Mouse (Mus musculus) thymus, postnatal 10 days (tissue): ENCODE measurements around the gene Hist1h3e.
A peak's percentile ranks its signal among the peaks of the same experiment; 100 is the strongest.
"Not testable (repeated sequence)": the region's sequence is repeated elsewhere in the genome, so short reads cannot be mapped to it uniquely, and the experiment has no call there.

Source experiments
- DNase-seq, 2 experiments: peaks; one replicate each; pipeline ENCODE4 v3.0.0; 2021; ENCODE audit warnings: low spot score in 2 of 2

Hist1h3e gene

GRCm38 (mm10) chr13:23561883-23562659 lies at the start of gene Hist1h3e:
TSS of gene Hist1h3e (minus strand) at chr13:23562369.
- peak; percentile 89 to 90 for DNase-seq

DNA sequence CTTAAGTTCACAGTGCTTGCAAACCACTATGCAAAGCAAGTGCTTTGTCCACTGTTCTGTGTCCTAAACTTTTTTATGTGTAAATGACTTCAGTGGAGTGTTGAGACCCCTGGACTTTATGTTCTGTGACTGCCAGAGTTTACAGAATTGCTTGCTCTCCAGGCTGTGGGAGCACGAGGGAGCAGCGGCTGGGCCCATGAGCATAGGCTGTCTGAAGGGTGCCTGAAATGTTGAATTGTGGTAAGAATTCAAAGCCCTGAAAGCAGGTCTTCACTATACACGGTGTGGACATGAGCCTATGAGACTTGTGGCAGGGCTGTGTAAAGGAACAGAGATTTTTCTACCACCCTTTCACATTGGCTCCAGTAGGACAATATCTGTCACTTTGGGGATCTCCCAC lies 49.5 kb upstream of the Hist1h3e start:
- no peak for DNase-seq

GRCm38 (mm10) chr13:23610393-23610792 lies 48.2 kb upstream of the Hist1h3e start:
- DNase-seq = no peak

- no peak for DNase-seq
These were observed 47.7 kb upstream of the Hist1h3e start for GRCm38 (mm10) chr13:23609844-23610243.

DNA sequence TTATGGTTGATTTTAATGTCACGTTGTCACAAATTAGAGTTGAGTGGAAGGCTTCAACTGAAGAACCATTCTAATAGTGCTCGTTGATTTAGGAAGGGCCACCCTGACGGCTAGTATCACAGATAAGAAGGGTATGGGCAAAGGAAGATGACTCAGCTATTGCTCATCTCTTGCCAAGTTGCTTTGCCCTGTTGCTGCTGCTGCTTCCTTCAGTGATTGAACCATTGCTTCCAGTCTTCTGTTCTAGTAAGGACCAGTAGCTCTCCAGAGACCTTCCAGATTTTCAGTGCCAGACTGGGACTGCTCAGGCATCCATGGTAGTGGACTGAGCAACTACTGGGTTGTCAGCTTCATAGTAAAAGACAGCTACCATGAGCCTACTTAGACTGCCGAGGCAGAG lies 47.0 kb upstream of the Hist1h3e start:
- no peak for DNase-seq

DNA sequence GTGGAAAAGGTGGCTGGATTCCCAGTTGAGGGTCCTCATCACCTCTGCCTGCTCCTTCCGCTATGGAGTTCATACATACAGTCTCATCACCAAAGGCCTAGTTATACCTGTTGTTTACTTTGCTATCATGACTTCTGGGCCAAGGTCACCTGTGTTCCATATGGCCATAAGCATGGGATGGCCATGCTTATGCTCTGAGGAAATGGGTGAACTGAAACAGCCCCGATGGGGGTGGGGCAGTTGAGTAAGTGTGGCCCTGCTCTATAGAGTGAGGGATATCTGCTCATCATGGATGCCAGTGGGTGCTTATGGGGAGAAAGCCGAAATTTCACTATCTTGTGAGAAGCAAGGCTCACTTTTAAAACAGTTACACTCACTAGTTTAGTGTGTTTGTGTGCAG lies 42.9 kb upstream of the Hist1h3e start:
- no peak for DNase-seq

GRCm38 (mm10) chr13:23604452-23604851 lies 42.3 kb upstream of the Hist1h3e start:
- DNase-seq = no peak

DNA sequence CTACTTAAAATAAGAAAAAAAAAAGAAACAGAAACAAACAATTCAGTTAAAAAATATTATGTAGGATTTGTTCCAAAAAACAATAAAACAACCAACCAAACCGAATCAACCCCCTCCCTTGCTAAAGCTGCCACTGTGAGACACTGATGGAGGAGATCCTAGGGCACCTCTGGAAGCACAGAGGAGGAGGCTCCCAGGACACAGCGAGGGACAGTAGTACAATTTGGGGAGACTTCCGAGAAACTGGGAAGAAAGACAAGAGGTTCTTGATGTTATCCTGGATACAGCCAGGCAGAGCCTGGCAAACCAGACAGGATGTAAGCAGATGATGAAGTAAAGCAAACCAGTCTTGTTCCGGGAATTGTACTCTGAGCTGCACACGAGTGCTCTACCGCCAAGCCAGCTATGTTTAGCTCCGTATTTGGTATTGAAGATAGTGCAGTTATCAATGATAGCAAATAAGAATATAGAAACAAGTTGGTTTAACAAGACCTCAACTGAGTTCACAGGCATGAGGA lies 41.1 kb upstream of the Hist1h3e start:
- no peak for DNase-seq

DNA sequence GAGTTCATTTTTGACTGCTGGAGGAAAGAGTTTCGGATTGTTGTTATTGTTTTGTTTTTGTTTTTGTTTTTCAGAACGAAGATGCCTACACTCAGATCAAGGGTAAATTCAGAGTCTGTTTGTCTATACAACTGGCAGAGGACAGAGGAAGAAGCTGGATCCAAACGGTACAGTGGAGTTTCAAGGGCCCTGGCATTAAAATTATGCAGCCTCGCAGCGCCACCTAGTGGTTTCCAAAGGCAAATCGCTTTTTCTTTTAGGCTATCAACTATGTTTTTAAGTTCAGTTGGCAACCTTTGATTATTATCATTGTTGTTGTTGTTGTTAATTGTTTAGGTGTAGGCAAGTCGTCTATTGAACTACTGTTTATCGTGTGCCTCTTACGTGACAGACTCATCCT lies 35.8 kb upstream of the Hist1h3e start:
- DNase-seq = peak; percentile 57 to 86

GRCm38 (mm10) chr13:23595622-23596372 lies 33.6 kb upstream of the Hist1h3e start:
- DNase-seq = no peak

DNA sequence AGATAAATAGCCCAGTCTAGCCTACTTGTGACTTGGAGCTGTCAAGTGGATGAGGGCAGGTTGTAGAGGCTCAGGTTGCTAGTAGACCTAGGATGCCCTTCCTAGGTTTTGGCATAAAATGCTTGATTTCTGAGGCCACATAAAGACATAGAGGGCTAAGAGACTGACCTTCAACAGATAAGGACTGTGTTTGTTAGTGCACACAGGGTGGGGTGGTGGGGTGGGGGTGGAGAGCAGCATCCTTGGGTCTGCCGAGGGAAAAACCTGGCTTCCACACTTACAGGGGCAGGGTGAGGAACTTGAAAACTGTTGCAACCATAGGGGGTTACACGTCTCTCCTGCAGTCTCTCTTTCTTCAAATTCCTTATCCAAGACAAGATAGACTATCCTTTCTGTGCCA lies 33.0 kb upstream of the Hist1h3e start:
- no peak for DNase-seq

DNA sequence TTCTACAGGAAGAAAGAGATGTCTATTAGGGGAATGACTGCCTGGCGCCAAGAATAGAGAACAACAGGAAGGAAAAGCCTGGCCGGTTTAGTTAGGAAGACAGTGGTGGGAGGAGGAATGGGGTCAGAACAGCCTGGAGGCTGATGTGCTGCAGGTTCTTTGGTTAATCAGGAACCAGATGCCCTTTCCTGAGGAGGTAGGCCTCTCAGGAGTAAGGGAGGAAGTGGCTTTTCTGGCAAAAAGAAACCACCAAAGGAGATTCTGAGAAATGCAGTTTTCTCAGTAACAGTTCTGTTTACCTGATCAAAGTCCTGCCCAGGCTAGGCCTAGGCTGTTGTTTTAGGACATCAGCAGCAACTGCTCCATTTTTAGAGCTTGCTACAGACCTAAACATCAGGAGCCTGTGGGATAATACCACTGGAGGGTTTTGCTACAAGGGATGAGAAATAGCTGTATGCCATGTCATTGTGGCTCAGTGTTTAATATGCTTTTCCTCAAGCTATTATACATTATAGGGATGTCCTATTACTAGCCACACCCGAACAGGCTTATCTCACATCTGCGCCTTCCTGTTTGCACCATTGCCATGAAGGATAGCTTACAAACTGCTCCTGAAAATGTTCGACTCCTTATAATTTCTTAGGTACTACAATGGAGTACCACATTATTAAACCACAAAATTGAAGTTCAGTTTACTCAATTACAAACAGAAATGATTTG lies 31.0 kb upstream of the Hist1h3e start:
- DNase-seq = no peak

DNA sequence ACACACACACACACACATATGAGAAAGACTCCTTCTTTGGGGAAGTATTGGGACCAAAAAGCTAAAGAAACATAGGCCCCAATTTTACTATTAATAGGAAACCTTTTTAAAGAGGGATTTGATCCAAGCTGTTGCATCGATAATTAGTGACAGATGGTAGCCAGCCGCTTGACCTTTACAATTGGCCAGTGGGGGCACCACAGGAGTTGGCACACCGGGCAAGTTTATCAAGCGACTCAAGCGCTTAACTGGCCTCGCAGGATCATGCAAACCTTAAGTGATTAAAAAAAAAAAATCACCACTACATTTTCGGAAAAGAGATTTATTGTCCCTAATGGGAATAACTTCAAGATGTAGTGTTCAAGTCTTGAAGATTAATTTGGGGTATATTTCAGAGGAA lies 30.4 kb upstream of the Hist1h3e start:
- no peak for DNase-seq

GRCm38 (mm10) chr13:23591886-23592285 lies 29.7 kb upstream of the Hist1h3e start:
- not testable (repeated sequence) for DNase-seq

DNA sequence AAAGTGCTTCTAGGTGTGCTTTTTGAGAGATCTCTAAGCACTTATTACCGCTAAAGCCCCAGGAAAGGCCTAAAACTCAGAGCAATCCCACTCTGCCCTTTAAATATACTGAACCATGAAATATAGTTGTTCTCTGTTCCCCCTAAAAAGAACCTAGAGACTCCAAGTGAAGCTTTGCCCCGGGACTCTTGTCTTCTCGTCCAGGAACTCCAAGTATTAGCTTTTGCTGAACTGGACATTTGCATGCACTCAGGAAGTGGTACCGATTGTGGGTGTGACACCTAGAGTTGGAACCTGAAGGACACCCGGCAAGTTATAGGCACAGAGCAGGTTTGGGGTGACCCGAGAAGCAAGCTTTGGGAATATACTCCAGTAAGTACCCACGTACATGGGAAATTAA lies 29.0 kb upstream of the Hist1h3e start:
- no peak for DNase-seq

DNA sequence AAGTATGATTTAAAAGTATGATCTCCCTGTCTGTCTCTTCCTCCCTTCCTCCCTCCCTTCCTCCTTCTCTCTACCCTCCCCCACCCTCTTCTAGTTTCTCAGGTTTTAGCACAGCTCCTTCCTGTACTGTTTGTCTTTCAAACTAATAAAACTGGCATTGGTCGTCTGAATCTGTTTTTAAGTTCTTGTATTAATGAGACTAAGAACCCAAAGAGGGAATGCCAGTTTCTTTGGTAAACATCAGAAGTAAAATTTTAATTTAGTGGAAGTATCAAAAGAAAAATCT lies 24.7 kb upstream of the Hist1h3e start:
- no peak for DNase-seq

DNA sequence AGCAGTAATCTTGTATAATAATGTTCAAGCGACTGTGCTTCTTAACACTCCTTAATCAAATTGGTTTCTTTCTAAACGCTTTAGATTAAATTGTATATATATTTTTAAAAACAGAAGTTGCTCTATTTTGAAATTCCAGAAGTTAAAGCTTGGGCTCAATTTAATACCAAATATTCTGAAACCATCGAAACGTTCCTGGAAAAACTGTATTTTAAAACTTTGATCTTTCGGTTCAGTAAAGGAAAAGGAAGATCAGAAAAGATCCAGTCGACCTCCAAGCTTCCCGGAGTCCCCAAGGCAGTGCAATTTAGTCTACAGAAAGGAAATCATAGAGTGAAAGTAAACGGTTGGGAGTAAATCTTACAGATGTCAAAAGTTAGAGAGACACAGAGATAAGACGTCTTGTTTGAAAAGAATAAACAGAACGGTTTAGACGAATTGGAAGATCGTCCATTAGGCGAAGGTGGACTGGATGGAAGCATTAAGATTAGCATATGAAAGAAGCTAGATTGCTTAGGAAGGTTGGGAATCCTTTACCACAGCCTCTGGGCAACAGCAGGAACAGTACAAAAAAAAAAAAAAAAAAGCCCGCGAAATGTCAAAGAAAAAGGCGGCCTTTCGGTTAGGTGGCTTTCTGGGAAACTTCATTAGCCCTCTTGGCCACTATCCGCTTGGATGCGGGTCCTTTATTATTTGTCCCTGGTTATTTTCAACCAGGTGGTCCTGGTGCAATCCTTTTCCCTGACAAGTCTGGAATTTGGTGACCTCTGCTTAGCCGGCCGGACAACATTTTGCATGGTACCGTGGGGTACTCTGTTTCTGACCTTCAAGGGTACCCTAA lies 24.1 kb upstream of the Hist1h3e start:
- DNase-seq = no peak

- DNase-seq = peak; percentile 76 to 80
These were observed 23.4 kb upstream of the Hist1h3e start for GRCm38 (mm10) chr13:23585442-23586098.

GRCm38 (mm10) chr13:23585029-23585441 lies 22.9 kb upstream of the Hist1h3e start:
- peak; percentile 57 to 67 for DNase-seq

DNA sequence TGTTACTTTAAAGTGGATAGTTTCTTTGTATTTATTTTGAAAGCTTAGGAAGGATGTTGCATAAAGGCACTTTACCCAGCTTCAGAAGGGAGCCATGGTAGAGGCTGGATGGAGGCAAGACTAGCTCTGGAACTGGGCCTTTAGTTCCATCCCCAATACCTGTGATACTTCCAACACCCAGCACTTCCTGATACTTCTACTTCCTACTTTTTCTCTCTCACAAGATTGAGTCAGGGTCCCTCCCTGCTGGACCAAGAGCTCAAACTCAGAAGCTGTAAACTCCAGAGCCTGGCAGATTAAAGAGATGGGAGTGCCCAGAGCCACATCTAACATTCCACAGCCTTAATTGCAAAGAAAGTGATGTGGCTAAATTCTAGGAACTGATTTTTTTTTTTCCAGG lies 22.2 kb upstream of the Hist1h3e start:
- DNase-seq = no peak
